Mouse (Mus musculus): ENCODE results near the gene Cdc42ep1. TPM values are rescaled to one million over a fixed set of nuclear protein-coding genes. Genes with fewer than 3 reads are reported as not detected.

Cdc42ep1 gene
- polyA plus RNA-seq, 1 experiment from 2014 or later: 17.0 TPM

DNA sequence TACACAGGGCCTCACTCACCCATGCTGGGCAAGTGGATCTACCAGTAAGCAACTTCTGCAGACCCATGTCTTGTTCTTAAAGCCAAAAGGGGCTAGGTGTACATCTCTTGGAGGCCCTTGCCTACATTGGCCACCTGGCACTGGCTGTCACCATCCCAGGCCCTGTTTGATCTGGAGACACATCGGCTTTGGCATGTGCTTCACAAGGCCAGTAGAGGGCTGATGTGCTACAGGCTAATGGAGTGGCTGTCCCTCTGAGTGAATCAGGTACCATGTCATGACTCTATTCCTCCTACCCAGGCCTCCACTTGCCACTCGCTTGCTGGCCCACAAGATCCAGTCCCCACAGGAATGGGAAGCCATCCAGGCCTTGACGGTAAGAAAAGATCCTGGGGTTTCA lies 39.4 kb downstream of the Cdc42ep1 start:
- Histone ChIP-seq H3K4me3 (ENCODE audit: low read depth, low read length) (no peak overlapping the region), H3K27ac (ENCODE audit: low read depth, low read length) (no peak overlapping the region), H3K9me3 (ENCODE audit: control insufficient read depth) (no peaks in the 10 kb centered on the region), H3K4me2 (replicated peaks; ENCODE audit: low read depth) (no peak overlapping the region), H3K27me3 (replicated peaks; ENCODE audit: control insufficient read depth, insufficient read depth, low read length) (no peaks in the 10 kb centered on the region), H3K36me3 (ENCODE audit: control insufficient read depth, insufficient read depth) (peaks cover 72% of the 10 kb centered on the region), H3K4me1 (replicated peaks; ENCODE audit: control insufficient read depth, insufficient read depth, low read length) (peaks cover 7% of the 10 kb centered on the region; the same call in 1 of the 2 replicates), H3K9ac (ENCODE audit: low read depth, low read length) (no peak overlapping the region)
- no peak for ATAC-seq
- peak; percentile 36 for TF ChIP-seq CTCF (IDR thresholded peaks at IDR 0.05; ENCODE audit: low read depth)
- WGBS: 82% methylated on average over 3 of the region's 3 CpGs

DNA sequence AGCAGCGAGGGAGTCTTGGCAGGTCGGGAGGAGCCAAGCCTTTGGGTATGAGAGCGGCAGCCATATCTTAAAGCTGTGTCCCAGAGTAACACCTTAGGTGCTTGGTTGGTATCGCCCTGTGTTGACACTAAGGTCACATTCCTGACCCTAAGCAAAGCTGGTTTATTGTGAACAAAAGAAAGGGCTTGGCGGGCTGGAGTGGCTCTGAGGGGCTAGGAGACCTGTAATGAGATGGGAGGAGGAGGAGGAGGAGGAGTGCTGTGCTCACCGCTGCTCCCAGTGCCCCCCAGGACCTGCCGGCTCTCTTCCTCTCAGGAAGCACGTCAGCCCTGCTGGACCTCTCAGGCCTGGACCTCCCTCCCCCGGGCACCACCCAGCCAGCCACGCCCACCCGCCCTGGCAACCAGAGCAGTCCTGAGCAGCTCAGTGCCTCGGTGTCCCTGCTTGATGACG lies 47.0 kb downstream of the Cdc42ep1 start:
- no peak overlapping the region for H3K4me3 ChIP-seq (ENCODE audit: low read depth, low read length)
- 30% methylated on average over 12 of the region's 13 CpGs for WGBS
- no peak overlapping the region for H3K4me2 ChIP-seq (replicated peaks; ENCODE audit: low read depth)
- no peaks in the 10 kb centered on the region for H3K27me3 ChIP-seq (replicated peaks; ENCODE audit: control insufficient read depth, insufficient read depth, low read length)
- no peaks in the 10 kb centered on the region for H3K9me3 ChIP-seq (ENCODE audit: control insufficient read depth)
- H3K9ac ChIP-seq (ENCODE audit: low read depth, low read length): no peak overlapping the region
- H3K36me3 ChIP-seq (ENCODE audit: control insufficient read depth, insufficient read depth): peaks cover 90% of the 10 kb centered on the region
- H3K4me1 ChIP-seq (replicated peaks; ENCODE audit: control insufficient read depth, insufficient read depth, low read length): no peaks in the 10 kb centered on the region
- no peak for ATAC-seq
- TF ChIP-seq CTCF (IDR thresholded peaks at IDR 0.05; ENCODE audit: low read depth): no peak
- no peak overlapping the region for H3K27ac ChIP-seq (ENCODE audit: low read depth, low read length)

DNA sequence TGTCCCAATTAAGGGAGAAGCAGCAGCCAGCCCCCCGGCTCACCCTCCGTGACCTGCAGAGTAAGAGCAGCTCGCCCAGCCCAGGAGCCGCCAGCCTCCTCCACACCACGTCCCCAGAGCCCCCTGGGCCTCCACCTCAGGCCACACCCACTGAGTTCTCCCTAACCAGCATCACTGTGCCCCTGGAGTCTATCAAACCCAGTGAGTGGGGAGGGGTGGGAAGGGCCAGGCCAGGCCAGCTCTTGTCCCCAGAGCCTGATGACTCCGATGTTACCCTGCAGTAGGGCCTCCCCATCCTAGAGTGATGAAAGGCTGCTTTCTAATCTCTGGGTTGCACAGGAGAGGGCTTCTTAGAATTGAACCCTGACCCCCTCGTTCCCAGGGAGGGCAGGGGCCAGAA lies 50.0 kb downstream of the Cdc42ep1 start:
- peaks cover 66% of the 10 kb centered on the region for H3K36me3 ChIP-seq (ENCODE audit: control insufficient read depth, insufficient read depth)
- H3K4me1 ChIP-seq (replicated peaks; ENCODE audit: control insufficient read depth, insufficient read depth, low read length): peaks cover 4% of the 10 kb centered on the region
- no peak for ATAC-seq

DNA sequence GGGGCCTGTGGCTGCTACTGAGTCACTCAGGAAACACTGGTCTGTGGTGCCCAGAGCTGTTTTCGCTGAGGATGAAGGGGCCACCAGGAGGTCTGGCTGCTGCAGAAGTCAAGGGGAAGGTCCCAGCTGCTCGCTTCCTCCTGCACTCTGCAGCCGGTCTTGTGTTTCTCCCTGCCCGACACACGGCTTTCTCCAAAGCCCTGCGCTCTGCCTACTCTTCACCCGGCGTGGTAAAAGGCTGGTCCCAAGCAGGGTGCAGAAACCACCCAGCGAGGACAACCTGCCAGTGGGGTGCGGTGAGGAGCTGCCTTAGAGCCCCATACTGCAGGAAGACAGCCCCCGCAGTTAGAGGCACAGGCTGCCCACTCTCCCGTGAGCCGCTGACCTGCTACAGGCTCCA lies 52.3 kb downstream of the Cdc42ep1 start:
- H3K4me1 ChIP-seq (replicated peaks; ENCODE audit: control insufficient read depth, insufficient read depth, low read length): peaks cover 7% of the 10 kb centered on the region
- TF ChIP-seq CTCF (IDR thresholded peaks at IDR 0.05; ENCODE audit: low read depth): no peak
- H3K27ac ChIP-seq (ENCODE audit: low read depth, low read length): no peak overlapping the region; the same call in 1 of the 2 replicates
- WGBS: 76% methylated on average over 13 of the region's 13 CpGs
- H3K27me3 ChIP-seq (replicated peaks; ENCODE audit: control insufficient read depth, insufficient read depth, low read length): no peaks in the 10 kb centered on the region
- no peak overlapping the region for H3K4me3 ChIP-seq (ENCODE audit: low read depth, low read length)
- no peak overlapping the region for H3K9ac ChIP-seq (ENCODE audit: low read depth, low read length)
- ATAC-seq: no peak
- H3K36me3 ChIP-seq (ENCODE audit: control insufficient read depth, insufficient read depth): peaks cover 49% of the 10 kb centered on the region
- no peaks in the 10 kb centered on the region for H3K9me3 ChIP-seq (ENCODE audit: control insufficient read depth)
- no peak overlapping the region for H3K4me2 ChIP-seq (replicated peaks; ENCODE audit: low read depth)

More for the DNA sequence above, 50.0 kb downstream of the Cdc42ep1 start:
- Histone ChIP-seq H3K9ac (ENCODE audit: low read depth, low read length) (no peak overlapping the region), H3K4me2 (replicated peaks; ENCODE audit: low read depth) (no peak overlapping the region), H3K27me3 (replicated peaks; ENCODE audit: control insufficient read depth, insufficient read depth, low read length) (no peaks in the 10 kb centered on the region), H3K9me3 (ENCODE audit: control insufficient read depth) (no peaks in the 10 kb centered on the region), H3K4me3 (ENCODE audit: low read depth, low read length) (no peak overlapping the region), H3K27ac (ENCODE audit: low read depth, low read length) (no peak overlapping the region)
- TF ChIP-seq CTCF (IDR thresholded peaks at IDR 0.05; ENCODE audit: low read depth): no peak
- 31% methylated on average over 7 of the region's 7 CpGs for WGBS

DNA sequence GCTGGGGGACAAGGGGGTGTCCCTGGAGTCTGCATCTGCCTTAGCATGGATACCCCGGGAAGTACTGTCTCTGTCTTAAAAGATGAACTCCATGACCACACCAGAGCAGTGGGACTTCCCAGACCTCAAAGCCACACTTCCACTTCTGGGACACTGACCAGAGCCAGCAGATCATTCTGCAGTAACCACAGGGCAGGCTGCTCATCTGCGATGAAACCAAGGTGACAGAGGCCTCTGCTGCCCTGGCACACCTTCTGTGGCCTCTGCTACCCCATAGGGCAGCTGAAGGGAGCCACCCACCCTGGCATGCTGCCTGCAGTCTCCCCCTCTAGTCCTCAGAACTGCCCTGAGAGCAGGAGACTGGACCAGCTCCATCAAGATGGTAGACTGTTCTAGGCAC lies 53.3 kb downstream of the Cdc42ep1 start:
- no peak overlapping the region for H3K4me2 ChIP-seq (replicated peaks; ENCODE audit: low read depth)
- peaks cover 14% of the 10 kb centered on the region for H3K4me1 ChIP-seq (replicated peaks; ENCODE audit: control insufficient read depth, insufficient read depth, low read length)
- H3K4me3 ChIP-seq (ENCODE audit: low read depth, low read length): no peak overlapping the region
- no peak for TF ChIP-seq CTCF (IDR thresholded peaks at IDR 0.05; ENCODE audit: low read depth)
- no peak for ATAC-seq
- 81% methylated on average over 2 of the region's 2 CpGs for WGBS
- no peaks in the 10 kb centered on the region for H3K9me3 ChIP-seq (ENCODE audit: control insufficient read depth)
- H3K36me3 ChIP-seq (ENCODE audit: control insufficient read depth, insufficient read depth): peaks cover 40% of the 10 kb centered on the region
- H3K9ac ChIP-seq (ENCODE audit: low read depth, low read length): no peak overlapping the region
- no peaks in the 10 kb centered on the region for H3K27me3 ChIP-seq (replicated peaks; ENCODE audit: control insufficient read depth, insufficient read depth, low read length)
- H3K27ac ChIP-seq (ENCODE audit: low read depth, low read length): no peak overlapping the region

DNA sequence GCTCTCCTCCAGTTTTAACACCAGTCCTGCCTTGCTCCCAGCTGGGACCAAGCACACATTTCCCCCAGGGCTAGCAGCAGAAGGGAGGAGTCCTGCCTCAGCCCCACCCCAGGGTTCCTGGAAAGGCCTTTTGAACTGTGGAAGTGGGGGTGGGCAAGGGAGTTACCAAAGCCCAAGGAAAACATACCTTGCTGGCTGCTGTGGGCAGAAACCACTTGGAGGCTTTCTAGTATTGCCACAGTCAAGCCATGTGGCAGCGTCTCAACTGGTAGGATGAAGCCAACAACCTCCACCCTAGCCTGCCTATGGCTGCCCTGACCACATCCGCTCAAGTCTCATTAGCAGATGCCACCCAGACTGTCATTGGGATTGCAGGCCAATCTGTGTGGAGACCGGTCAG lies 53.7 kb downstream of the Cdc42ep1 start:
- Histone ChIP-seq H3K27me3 (replicated peaks; ENCODE audit: control insufficient read depth, insufficient read depth, low read length) (no peaks in the 10 kb centered on the region), H3K4me3 (ENCODE audit: low read depth, low read length) (no peak overlapping the region), H3K4me1 (replicated peaks; ENCODE audit: control insufficient read depth, insufficient read depth, low read length) (peaks cover 14% of the 10 kb centered on the region), H3K27ac (ENCODE audit: low read depth, low read length) (no peak overlapping the region), H3K4me2 (replicated peaks; ENCODE audit: low read depth) (no peak overlapping the region), H3K36me3 (ENCODE audit: control insufficient read depth, insufficient read depth) (peaks cover 36% of the 10 kb centered on the region), H3K9ac (ENCODE audit: low read depth, low read length) (no peak overlapping the region), H3K9me3 (ENCODE audit: control insufficient read depth) (no peaks in the 10 kb centered on the region)
- WGBS: 78% methylated on average over 3 of the region's 3 CpGs
- no peak for ATAC-seq
- no peak for TF ChIP-seq CTCF (IDR thresholded peaks at IDR 0.05; ENCODE audit: low read depth)

DNA sequence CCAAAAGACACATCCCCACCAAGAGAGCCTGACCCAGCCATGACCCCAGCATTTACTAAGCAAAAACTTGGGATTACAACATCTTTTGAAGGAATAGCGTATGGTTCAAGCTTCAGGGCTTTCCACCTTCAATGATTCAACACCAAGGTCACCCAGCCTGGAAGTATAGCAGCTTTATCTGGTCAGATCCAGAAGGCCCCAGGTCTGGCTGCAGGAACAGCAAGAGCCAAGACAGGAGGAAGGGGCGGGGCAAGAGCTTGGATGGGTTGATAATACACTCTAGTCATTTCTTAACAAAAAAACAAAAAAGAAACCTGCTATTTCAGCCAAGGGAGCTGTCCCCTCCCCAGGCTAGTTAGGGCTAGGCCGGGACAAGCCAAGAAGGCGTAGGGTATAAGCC lies 55.1 kb downstream of the Cdc42ep1 start:
- peaks cover 14% of the 10 kb centered on the region for H3K4me1 ChIP-seq (replicated peaks; ENCODE audit: control insufficient read depth, insufficient read depth, low read length)
- 79% methylated on average over 4 of the region's 4 CpGs for WGBS
- no peak for ATAC-seq

More for the DNA sequence above, 55.1 kb downstream of the Cdc42ep1 start:
- no peaks in the 10 kb centered on the region for H3K9me3 ChIP-seq (ENCODE audit: control insufficient read depth)
- H3K4me2 ChIP-seq (replicated peaks; ENCODE audit: low read depth): no peak overlapping the region
- H3K27me3 ChIP-seq (replicated peaks; ENCODE audit: control insufficient read depth, insufficient read depth, low read length): no peaks in the 10 kb centered on the region
- TF ChIP-seq CTCF (IDR thresholded peaks at IDR 0.05; ENCODE audit: low read depth): no peak
- H3K27ac ChIP-seq (ENCODE audit: low read depth, low read length): no peak overlapping the region
- H3K9ac ChIP-seq (ENCODE audit: low read depth, low read length): no peak overlapping the region
- H3K36me3 ChIP-seq (ENCODE audit: control insufficient read depth, insufficient read depth): peaks cover 22% of the 10 kb centered on the region
- H3K4me3 ChIP-seq (ENCODE audit: low read depth, low read length): no peak overlapping the region

Data from intestine, postnatal 0 days (tissue).